Mouse (Mus musculus): ENCODE results near the gene Triobp. TPM values are rescaled to one million over a fixed set of nuclear protein-coding genes. Genes with fewer than 3 reads are reported as not detected.
A peak's percentile ranks its signal among the peaks of the same experiment; 100 is the strongest.

The Triobp gene
- polyA plus RNA-seq, 1 experiment from 2014 or later, result 41.1 TPM

DNA sequence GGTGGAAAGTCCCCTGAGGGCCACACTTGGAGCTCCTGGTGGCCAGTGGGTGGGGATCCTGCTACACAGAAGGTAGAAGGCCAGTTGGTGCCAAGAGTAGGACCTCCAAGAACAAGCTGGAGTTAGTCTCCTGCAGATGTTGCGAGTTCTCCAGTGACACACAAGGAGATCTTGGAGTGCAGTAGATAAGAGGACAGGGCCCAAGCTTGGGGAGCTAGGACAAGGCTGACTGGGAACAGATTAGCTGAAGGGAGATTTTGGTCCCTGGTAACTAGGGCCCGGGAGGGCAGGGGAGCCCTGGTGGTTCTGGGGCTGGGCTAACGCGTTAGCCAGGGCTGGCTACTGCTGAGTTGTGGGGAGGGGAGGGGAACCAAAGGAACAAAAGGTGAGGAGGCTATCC is 48.4 kb downstream of the Triobp start:
- Histone ChIP-seq H3K27me3 (ENCODE audit: control insufficient read depth, insufficient read depth, low read length) (no peaks in the 10 kb centered on the region), H3K4me3 (ENCODE audit: control insufficient read depth in 1 of 2, insufficient read depth in 1 of 2, low read depth in 1 of 2, low read length in 2 of 2) (no peak overlapping the region), H3K9ac (ENCODE audit: low read length) (no peak overlapping the region), H3K4me2 (ENCODE audit: low read length) (no peak overlapping the region), H3K36me3 (ENCODE audit: control insufficient read depth, insufficient read depth, low read length) (peaks cover 85% of the 10 kb centered on the region), H3K9me3 (ENCODE audit: control insufficient read depth, low read length) (no peaks in the 10 kb centered on the region), H3K27ac (replicated peaks in 1 of 2; ENCODE audit: control insufficient read depth in 1 of 2, insufficient read depth in 1 of 2, low read depth in 2 of 2, low read length in 2 of 2) (no peak overlapping the region), H3K4me1 (ENCODE audit: control insufficient read depth in 2 of 2, insufficient read depth in 2 of 2, low read length in 2 of 2) (peaks cover 10 to 15% of the 10 kb centered on the region in 2 experiments)
- 74% methylated on average over 4 of the region's 4 CpGs for WGBS
- no peak for ATAC-seq (ENCODE audit: insufficient number of reproducible peaks, insufficient read depth, low FRiP score, low read depth)

DNA sequence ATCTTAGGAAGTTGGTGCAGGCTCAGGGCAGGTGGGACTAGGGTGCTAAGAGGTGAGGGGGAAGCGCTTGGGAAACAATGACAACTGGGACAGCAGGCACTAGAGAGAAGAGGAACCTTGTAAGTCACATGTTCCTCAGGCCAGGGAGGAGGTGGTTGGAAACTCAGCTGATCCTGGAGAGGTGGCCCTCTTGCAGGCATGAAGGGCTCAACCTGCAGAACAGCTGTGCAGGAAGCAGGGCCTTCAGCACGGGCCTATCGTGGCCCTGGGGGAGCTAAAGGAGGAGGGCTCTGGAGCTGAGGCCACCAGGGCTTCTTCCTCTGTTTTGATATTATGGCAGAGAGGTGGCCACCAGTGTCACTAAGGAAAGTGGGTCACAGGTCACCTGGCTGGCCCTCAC is 49.1 kb downstream of the Triobp start:
- peaks cover 85% of the 10 kb centered on the region for H3K36me3 ChIP-seq (ENCODE audit: control insufficient read depth, insufficient read depth, low read length)

DNA sequence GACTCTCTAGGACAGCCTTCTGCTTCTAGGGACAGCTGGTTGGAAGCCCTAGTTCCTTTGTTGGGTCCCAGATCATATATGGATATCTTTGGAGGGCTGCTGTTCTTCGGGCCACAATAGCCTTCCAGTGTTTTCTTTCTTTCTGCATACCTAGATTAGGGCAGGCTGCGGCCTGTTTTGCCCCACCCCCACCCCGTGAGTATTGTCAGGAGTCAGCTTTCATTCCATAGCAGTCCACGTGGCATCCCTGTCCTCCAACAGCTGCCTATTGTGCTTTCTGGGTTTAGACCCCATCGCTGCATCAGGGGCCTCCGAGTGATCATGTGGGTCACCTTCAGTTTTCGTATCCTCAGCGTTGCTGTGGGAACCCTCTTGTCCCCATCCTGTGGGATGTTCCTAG is 50.8 kb downstream of the Triobp start:
- H3K27ac ChIP-seq (replicated peaks in 1 of 2; ENCODE audit: control insufficient read depth in 1 of 2, insufficient read depth in 1 of 2, low read depth in 2 of 2, low read length in 2 of 2), result peak overlapping the region; percentile 19 to 71
- no peak overlapping the region for H3K4me2 ChIP-seq (ENCODE audit: low read length)
- H3K36me3 ChIP-seq (ENCODE audit: control insufficient read depth, insufficient read depth, low read length), result peaks cover 85% of the 10 kb centered on the region

More for the DNA sequence above, 49.1 kb downstream of the Triobp start:
- Histone ChIP-seq H3K4me2 (ENCODE audit: low read length) (no peak overlapping the region), H3K27me3 (ENCODE audit: control insufficient read depth, insufficient read depth, low read length) (no peaks in the 10 kb centered on the region), H3K9ac (ENCODE audit: low read length) (no peak overlapping the region), H3K9me3 (ENCODE audit: control insufficient read depth, low read length) (no peaks in the 10 kb centered on the region), H3K4me3 (ENCODE audit: control insufficient read depth in 1 of 2, insufficient read depth in 1 of 2, low read depth in 1 of 2, low read length in 2 of 2) (no peak overlapping the region), H3K4me1 (ENCODE audit: control insufficient read depth in 2 of 2, insufficient read depth in 2 of 2, low read length in 2 of 2) (peaks cover 10 to 15% of the 10 kb centered on the region in 2 experiments), H3K27ac (replicated peaks in 1 of 2; ENCODE audit: control insufficient read depth in 1 of 2, insufficient read depth in 1 of 2, low read depth in 2 of 2, low read length in 2 of 2) (no peak overlapping the region)
- WGBS, result 70% methylated on average over 3 of the region's 3 CpGs
- no peak for ATAC-seq (ENCODE audit: insufficient number of reproducible peaks, insufficient read depth, low FRiP score, low read depth)

GRCm38 (mm10) chr15:78999586-78999985 is 52.1 kb downstream of the Triobp start:
- Histone ChIP-seq H3K4me3 (ENCODE audit: control insufficient read depth in 1 of 2, insufficient read depth in 1 of 2, low read depth in 1 of 2, low read length in 2 of 2) (no peak overlapping the region), H3K9me3 (ENCODE audit: control insufficient read depth, low read length) (no peaks in the 10 kb centered on the region), H3K4me2 (ENCODE audit: low read length) (no peak overlapping the region), H3K9ac (ENCODE audit: low read length) (no peak overlapping the region), H3K4me1 (ENCODE audit: control insufficient read depth in 2 of 2, insufficient read depth in 2 of 2, low read length in 2 of 2) (peaks cover 10 to 15% of the 10 kb centered on the region in 2 experiments), H3K36me3 (ENCODE audit: control insufficient read depth, insufficient read depth, low read length) (peaks cover 85% of the 10 kb centered on the region), H3K27ac (replicated peaks in 1 of 2; ENCODE audit: control insufficient read depth in 1 of 2, insufficient read depth in 1 of 2, low read depth in 2 of 2, low read length in 2 of 2) (no peak overlapping the region), H3K27me3 (ENCODE audit: control insufficient read depth, insufficient read depth, low read length) (no peaks in the 10 kb centered on the region)
- no peak for ATAC-seq (ENCODE audit: insufficient number of reproducible peaks, insufficient read depth, low FRiP score, low read depth)
- 87% methylated on average over 11 of the region's 11 CpGs for WGBS

More for the DNA sequence above, 50.8 kb downstream of the Triobp start:
- Histone ChIP-seq H3K9ac (ENCODE audit: low read length) (peak overlapping the region; percentile 27; the same call in 1 of the 2 replicates), H3K27me3 (ENCODE audit: control insufficient read depth, insufficient read depth, low read length) (no peaks in the 10 kb centered on the region), H3K4me3 (ENCODE audit: control insufficient read depth in 1 of 2, insufficient read depth in 1 of 2, low read depth in 1 of 2, low read length in 2 of 2) (no peak overlapping the region), H3K4me1 (ENCODE audit: control insufficient read depth in 2 of 2, insufficient read depth in 2 of 2, low read length in 2 of 2) (peaks cover 10 to 15% of the 10 kb centered on the region in 2 experiments), H3K9me3 (ENCODE audit: control insufficient read depth, low read length) (no peaks in the 10 kb centered on the region)
- no peak for ATAC-seq (ENCODE audit: insufficient number of reproducible peaks, insufficient read depth, low FRiP score, low read depth)
- 39% methylated on average over 8 of the region's 8 CpGs for WGBS

DNA sequence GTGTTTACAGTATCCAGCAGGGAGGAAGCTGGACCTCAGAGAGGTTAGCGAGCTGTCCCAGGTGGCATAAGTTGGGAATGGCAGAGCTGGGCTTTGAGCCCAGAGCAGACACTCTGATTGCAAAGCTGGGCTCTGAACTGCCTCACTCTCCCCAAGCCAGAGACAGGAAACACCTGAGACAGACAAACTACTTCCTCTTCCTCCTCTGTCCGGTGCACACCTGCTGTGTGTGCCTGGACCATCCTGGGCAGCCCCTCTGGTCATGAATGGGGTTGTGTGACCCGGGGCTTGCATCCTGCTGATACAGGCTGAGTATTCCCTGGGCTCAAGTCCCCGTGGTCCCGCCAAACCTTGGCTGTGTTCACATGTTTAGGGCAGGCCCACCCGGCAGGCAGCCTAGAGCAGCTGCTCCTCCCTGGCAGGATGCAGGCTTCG is 52.9 kb downstream of the Triobp start:
- no peaks in the 10 kb centered on the region for H3K9me3 ChIP-seq (ENCODE audit: control insufficient read depth, low read length)
- WGBS, result 82% methylated on average over 7 of the region's 7 CpGs
- H3K4me3 ChIP-seq (ENCODE audit: control insufficient read depth in 1 of 2, insufficient read depth in 1 of 2, low read depth in 1 of 2, low read length in 2 of 2), result no peak overlapping the region
- peaks cover 10 to 15% of the 10 kb centered on the region in 2 experiments for H3K4me1 ChIP-seq (ENCODE audit: control insufficient read depth in 2 of 2, insufficient read depth in 2 of 2, low read length in 2 of 2)
- no peak overlapping the region for H3K27ac ChIP-seq (replicated peaks in 1 of 2; ENCODE audit: control insufficient read depth in 1 of 2, insufficient read depth in 1 of 2, low read depth in 2 of 2, low read length in 2 of 2)
- H3K9ac ChIP-seq (ENCODE audit: low read length), result no peak overlapping the region
- H3K4me2 ChIP-seq (ENCODE audit: low read length), result no peak overlapping the region
- H3K27me3 ChIP-seq (ENCODE audit: control insufficient read depth, insufficient read depth, low read length), result no peaks in the 10 kb centered on the region
- H3K36me3 ChIP-seq (ENCODE audit: control insufficient read depth, insufficient read depth, low read length), result peaks cover 85% of the 10 kb centered on the region
- no peak for ATAC-seq (ENCODE audit: insufficient number of reproducible peaks, insufficient read depth, low FRiP score, low read depth)

DNA sequence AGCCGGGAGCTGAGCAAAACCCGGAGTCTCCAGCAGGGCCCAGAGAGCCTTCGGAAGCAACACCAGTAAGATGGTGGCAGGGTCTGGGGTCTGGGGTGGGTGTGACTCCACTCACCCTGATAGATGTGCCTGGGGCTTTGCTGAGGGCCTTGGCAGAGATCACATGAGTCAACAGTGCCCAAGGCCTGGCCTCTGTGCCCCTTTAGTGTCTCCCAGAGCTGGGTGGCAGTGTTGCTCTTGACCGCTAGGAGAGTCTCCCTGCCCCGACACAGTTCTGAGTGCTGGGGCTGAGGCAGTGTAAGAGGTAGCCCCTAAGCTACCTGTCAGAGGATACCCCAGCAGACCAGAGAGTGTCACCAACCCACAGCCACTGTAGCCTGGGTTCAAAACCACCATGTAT is 54.0 kb downstream of the Triobp start:
- no peaks in the 10 kb centered on the region for H3K9me3 ChIP-seq (ENCODE audit: control insufficient read depth, low read length)
- 87% methylated on average over 5 of the region's 5 CpGs for WGBS
- no peak overlapping the region for H3K4me2 ChIP-seq (ENCODE audit: low read length)
- peaks cover 86% of the 10 kb centered on the region for H3K36me3 ChIP-seq (ENCODE audit: control insufficient read depth, insufficient read depth, low read length)
- no peak overlapping the region for H3K27ac ChIP-seq (replicated peaks in 1 of 2; ENCODE audit: control insufficient read depth in 1 of 2, insufficient read depth in 1 of 2, low read depth in 2 of 2, low read length in 2 of 2)
- H3K4me3 ChIP-seq (ENCODE audit: control insufficient read depth in 1 of 2, insufficient read depth in 1 of 2, low read depth in 1 of 2, low read length in 2 of 2), result no peak overlapping the region
- no peak overlapping the region for H3K9ac ChIP-seq (ENCODE audit: low read length)
- ATAC-seq (ENCODE audit: insufficient number of reproducible peaks, insufficient read depth, low FRiP score, low read depth), result no peak
- H3K27me3 ChIP-seq (ENCODE audit: control insufficient read depth, insufficient read depth, low read length), result no peaks in the 10 kb centered on the region
- H3K4me1 ChIP-seq (ENCODE audit: control insufficient read depth in 2 of 2, insufficient read depth in 2 of 2, low read length in 2 of 2), result peaks cover 10 to 15% of the 10 kb centered on the region in 2 experiments

- Histone ChIP-seq H3K36me3 (ENCODE audit: control insufficient read depth, insufficient read depth, low read length) (peaks cover 89% of the 10 kb centered on the region), H3K4me3 (ENCODE audit: control insufficient read depth in 1 of 2, insufficient read depth in 1 of 2, low read depth in 1 of 2, low read length in 2 of 2) (no peak overlapping the region), H3K4me2 (ENCODE audit: low read length) (0 out of 2 replicates have a peak overlapping the region, but pooled peaks have one; percentile 4), H3K27me3 (ENCODE audit: control insufficient read depth, insufficient read depth, low read length) (no peaks in the 10 kb centered on the region), H3K4me1 (ENCODE audit: control insufficient read depth in 2 of 2, insufficient read depth in 2 of 2, low read length in 2 of 2) (peaks cover 10 to 15% of the 10 kb centered on the region in 2 experiments), H3K9me3 (ENCODE audit: control insufficient read depth, low read length) (no peaks in the 10 kb centered on the region), H3K9ac (ENCODE audit: low read length) (no peak overlapping the region), H3K27ac (replicated peaks in 1 of 2; ENCODE audit: control insufficient read depth in 1 of 2, insufficient read depth in 1 of 2, low read depth in 2 of 2, low read length in 2 of 2) (no peak overlapping the region)
- no peak for ATAC-seq (ENCODE audit: insufficient number of reproducible peaks, insufficient read depth, low FRiP score, low read depth)
- WGBS, result 43% methylated on average over 19 of the region's 19 CpGs
These were observed 54.5 kb downstream of the Triobp start for GRCm38 (mm10) chr15:79002036-79002435.

- no peak for ATAC-seq (ENCODE audit: insufficient number of reproducible peaks, insufficient read depth, low FRiP score, low read depth)
- Histone ChIP-seq H3K4me2 (ENCODE audit: low read length) (no peak overlapping the region), H3K27ac (replicated peaks in 1 of 2; ENCODE audit: control insufficient read depth in 1 of 2, insufficient read depth in 1 of 2, low read depth in 2 of 2, low read length in 2 of 2) (no peak overlapping the region), H3K4me1 (ENCODE audit: control insufficient read depth in 2 of 2, insufficient read depth in 2 of 2, low read length in 2 of 2) (peaks cover 6 to 10% of the 10 kb centered on the region in 2 experiments), H3K9me3 (ENCODE audit: control insufficient read depth, low read length) (no peaks in the 10 kb centered on the region), H3K4me3 (ENCODE audit: control insufficient read depth in 1 of 2, insufficient read depth in 1 of 2, low read depth in 1 of 2, low read length in 2 of 2) (no peak overlapping the region), H3K9ac (ENCODE audit: low read length) (no peak overlapping the region), H3K36me3 (ENCODE audit: control insufficient read depth, insufficient read depth, low read length) (peaks cover 93% of the 10 kb centered on the region), H3K27me3 (ENCODE audit: control insufficient read depth, insufficient read depth, low read length) (no peaks in the 10 kb centered on the region)
- 77% methylated on average over 3 of the region's 3 CpGs for WGBS
These were observed 55.6 kb downstream of the Triobp start for GRCm38 (mm10) chr15:79003079-79003478.

Measured in heart, embryonic 14.5 days (tissue).